Mouse (Mus musculus): ENCODE measurements around the gene Pef1.

GRCm38 (mm10) chr4:130166592-130166991, 64.2 kb downstream of the Pef1 start:
- TF ChIP-seq CTCF (IDR thresholded peaks at IDR 0.05; ENCODE audit: insufficient read depth, low read depth, low read length) (no peak), POLR2A (IDR thresholded peaks at IDR 0.05; ENCODE audit: insufficient read depth, low read depth, low read length) (no peak)

All from olfactory bulb, adult 2 months (tissue).